Mouse (Mus musculus): ENCODE results near the gene Siglece. TPM values are rescaled to one million over a fixed set of nuclear protein-coding genes. Genes with fewer than 3 reads are reported as not detected.
"Not testable (repeated sequence)": the region's sequence is repeated elsewhere in the genome, so short reads cannot be mapped to it uniquely, and the experiment has no call there.

Siglece gene
- polyA plus RNA-seq (2015; fragmentation: Nextera tagmentation; extraction: Ambion mirVana), result 2.2 and 2.6 TPM in 2 replicates

- H3K9me3 ChIP-seq (replicated peaks; ENCODE audit: control insufficient read depth, low read length), result no peaks in the 10 kb centered on the region
- H3K36me3 ChIP-seq (ENCODE audit: control insufficient read depth, insufficient read depth, low read length), result no peaks in the 10 kb centered on the region
- H3K4me1 ChIP-seq (ENCODE audit: control insufficient read depth, insufficient read depth, low read length), result no peaks in the 10 kb centered on the region
- H3K4me3 ChIP-seq (replicated peaks; ENCODE audit: low read length), result no peak within 1 kb of the TSS
- ATAC-seq (ENCODE audit: insufficient read depth, low FRiP score), result no peak
- 71% methylated on average over 1 of the region's 1 CpGs for WGBS
- no peaks in the 10 kb centered on the region for H3K27me3 ChIP-seq (ENCODE audit: control insufficient read depth, insufficient read depth, low read length)
- H3K4me2 ChIP-seq (ENCODE audit: low read depth, low read length), result no peak within 1 kb of the TSS
- H3K9ac ChIP-seq (ENCODE audit: low read length), result no peak within 1 kb of the TSS
- no peak within 1 kb of the TSS for H3K27ac ChIP-seq (ENCODE audit: low read length)
Measured at GRCm38 (mm10) chr7:43660002-43660401, at the start of gene Siglece. Siglece (minus strand) TSS chr7:43660161.

GRCm38 (mm10) chr7:43690118-43690517 is 30.2 kb upstream of the Siglece start, which contains the start of gene Klk14:
Klk14 (plus strand) TSS chr7:43690418.
- Histone ChIP-seq H3K4me3 (replicated peaks; ENCODE audit: low read length) (no peak within 1 kb of the TSS), H3K9me3 (replicated peaks; ENCODE audit: control insufficient read depth, low read length) (no peaks in the 10 kb centered on the region), H3K4me2 (ENCODE audit: low read depth, low read length) (no peak within 1 kb of the TSS), H3K27me3 (ENCODE audit: control insufficient read depth, insufficient read depth, low read length) (no peaks in the 10 kb centered on the region), H3K36me3 (ENCODE audit: control insufficient read depth, insufficient read depth, low read length) (no peaks in the 10 kb centered on the region), H3K4me1 (ENCODE audit: control insufficient read depth, insufficient read depth, low read length) (no peaks in the 10 kb centered on the region), H3K9ac (ENCODE audit: low read length) (no peak within 1 kb of the TSS), H3K27ac (ENCODE audit: low read length) (no peak within 1 kb of the TSS)
- no peak for ATAC-seq (ENCODE audit: insufficient read depth, low FRiP score)

- Histone ChIP-seq H3K9me3 (replicated peaks; ENCODE audit: control insufficient read depth, low read length) (no peaks in the 10 kb centered on the region), H3K27me3 (ENCODE audit: control insufficient read depth, insufficient read depth, low read length) (no peaks in the 10 kb centered on the region), H3K4me3 (replicated peaks; ENCODE audit: low read length) (no peak overlapping the region), H3K36me3 (ENCODE audit: control insufficient read depth, insufficient read depth, low read length) (no peaks in the 10 kb centered on the region), H3K27ac (ENCODE audit: low read length) (no peak overlapping the region), H3K4me1 (ENCODE audit: control insufficient read depth, insufficient read depth, low read length) (no peaks in the 10 kb centered on the region), H3K9ac (ENCODE audit: low read length) (no peak overlapping the region), H3K4me2 (ENCODE audit: low read depth, low read length) (no peak overlapping the region)
- no peak; the same call in 1 of the 2 replicates for ATAC-seq (ENCODE audit: insufficient read depth, low FRiP score)
- 45% methylated on average over 7 of the region's 7 CpGs for WGBS
Measured at GRCm38 (mm10) chr7:43685088-43685487, 25.1 kb upstream of the Siglece start.

- ATAC-seq (ENCODE audit: insufficient read depth, low FRiP score); H3K27ac ChIP-seq (ENCODE audit: low read length); H3K36me3 ChIP-seq (ENCODE audit: control insufficient read depth, insufficient read depth, low read length); H3K9ac ChIP-seq (ENCODE audit: low read length); H3K4me1 ChIP-seq (ENCODE audit: control insufficient read depth, insufficient read depth, low read length); H3K27me3 ChIP-seq (ENCODE audit: control insufficient read depth, insufficient read depth, low read length); H3K4me3 ChIP-seq (replicated peaks; ENCODE audit: low read length); H3K9me3 ChIP-seq (replicated peaks; ENCODE audit: control insufficient read depth, low read length); H3K4me2 ChIP-seq (ENCODE audit: low read depth, low read length): not testable (repeated sequence)
- 28% methylated on average over 1 of the region's 1 CpGs for WGBS
Measured at GRCm38 (mm10) chr7:43682511-43682910, 22.6 kb upstream of the Siglece start.

GRCm38 (mm10) chr7:43680960-43681359 is 21.0 kb upstream of the Siglece start:
- H3K9ac ChIP-seq (ENCODE audit: low read length), result no peak overlapping the region
- H3K4me1 ChIP-seq (ENCODE audit: control insufficient read depth, insufficient read depth, low read length), result no peaks in the 10 kb centered on the region
- H3K36me3 ChIP-seq (ENCODE audit: control insufficient read depth, insufficient read depth, low read length), result peaks cover 21% of the 10 kb centered on the region
- H3K27me3 ChIP-seq (ENCODE audit: control insufficient read depth, insufficient read depth, low read length), result no peaks in the 10 kb centered on the region
- WGBS, result 19% methylated on average over 5 of the region's 5 CpGs
- ATAC-seq (ENCODE audit: insufficient read depth, low FRiP score), result no peak
- H3K4me2 ChIP-seq (ENCODE audit: low read depth, low read length), result no peak overlapping the region
- no peak overlapping the region for H3K4me3 ChIP-seq (replicated peaks; ENCODE audit: low read length)
- no peak overlapping the region for H3K27ac ChIP-seq (ENCODE audit: low read length)
- H3K9me3 ChIP-seq (replicated peaks; ENCODE audit: control insufficient read depth, low read length), result no peaks in the 10 kb centered on the region; the same call in 1 of the 2 replicates

GRCm38 (mm10) chr7:43678517-43678916 is 18.6 kb upstream of the Siglece start:
- Histone ChIP-seq H3K4me2 (ENCODE audit: low read depth, low read length) (no peak overlapping the region), H3K4me3 (replicated peaks; ENCODE audit: low read length) (no peak overlapping the region), H3K9ac (ENCODE audit: low read length) (no peak overlapping the region), H3K27me3 (ENCODE audit: control insufficient read depth, insufficient read depth, low read length) (no peaks in the 10 kb centered on the region), H3K9me3 (replicated peaks; ENCODE audit: control insufficient read depth, low read length) (peaks cover 5% of the 10 kb centered on the region), H3K4me1 (ENCODE audit: control insufficient read depth, insufficient read depth, low read length) (no peaks in the 10 kb centered on the region), H3K27ac (ENCODE audit: low read length) (no peak overlapping the region), H3K36me3 (ENCODE audit: control insufficient read depth, insufficient read depth, low read length) (peaks cover 38% of the 10 kb centered on the region)
- ATAC-seq (ENCODE audit: insufficient read depth, low FRiP score), result no peak

GRCm38 (mm10) chr7:43675091-43675490 is 15.1 kb upstream of the Siglece start:
- Histone ChIP-seq H3K27me3 (ENCODE audit: control insufficient read depth, insufficient read depth, low read length) (no peaks in the 10 kb centered on the region), H3K9me3 (replicated peaks; ENCODE audit: control insufficient read depth, low read length) (peaks cover 5% of the 10 kb centered on the region), H3K4me2 (ENCODE audit: low read depth, low read length) (no peak overlapping the region), H3K4me3 (replicated peaks; ENCODE audit: low read length) (no peak overlapping the region), H3K36me3 (ENCODE audit: control insufficient read depth, insufficient read depth, low read length) (peaks cover 38% of the 10 kb centered on the region), H3K27ac (ENCODE audit: low read length) (no peak overlapping the region), H3K4me1 (ENCODE audit: control insufficient read depth, insufficient read depth, low read length) (peaks cover 9% of the 10 kb centered on the region; the same call in 1 of the 2 replicates), H3K9ac (ENCODE audit: low read length) (no peak overlapping the region)
- WGBS, result 90% methylated on average over 32 of the region's 32 CpGs
- ATAC-seq (ENCODE audit: insufficient read depth, low FRiP score), result no peak

- peaks cover 34% of the 10 kb centered on the region for H3K36me3 ChIP-seq (ENCODE audit: control insufficient read depth, insufficient read depth, low read length)
- H3K4me1 ChIP-seq (ENCODE audit: control insufficient read depth, insufficient read depth, low read length), result peaks cover 9% of the 10 kb centered on the region; the same call in 1 of the 2 replicates
- no peaks in the 10 kb centered on the region for H3K27me3 ChIP-seq (ENCODE audit: control insufficient read depth, insufficient read depth, low read length)
- H3K9me3 ChIP-seq (replicated peaks; ENCODE audit: control insufficient read depth, low read length), result peaks cover 5% of the 10 kb centered on the region
- peak; percentile 42; the same call in 1 of the 2 replicates for ATAC-seq (ENCODE audit: insufficient read depth, low FRiP score)
- 5% methylated on average over 10 of the region's 10 CpGs for WGBS
- peak overlapping the region; percentile 82 for H3K27ac ChIP-seq (ENCODE audit: low read length)
- peak overlapping the region; percentile 82 for H3K9ac ChIP-seq (ENCODE audit: low read length)
- H3K4me2 ChIP-seq (ENCODE audit: low read depth, low read length), result peak overlapping the region; percentile 82
- peak overlapping the region; percentile 76 for H3K4me3 ChIP-seq (replicated peaks; ENCODE audit: low read length)
Measured at GRCm38 (mm10) chr7:43672581-43673260, 12.8 kb upstream of the Siglece start.

GRCm38 (mm10) chr7:43671809-43672580 is 12.0 kb upstream of the Siglece start, which contains the start of gene Ctu1:
Ctu1 (plus strand) TSS chr7:43672016.
- peak within 1 kb of the TSS; percentile 82 for H3K27ac ChIP-seq (ENCODE audit: low read length)
- peak; percentile 95 for ATAC-seq (ENCODE audit: insufficient read depth, low FRiP score)
- under 1% methylated on average over 26 of the region's 26 CpGs for WGBS
- H3K4me2 ChIP-seq (ENCODE audit: low read depth, low read length), result peak within 1 kb of the TSS; percentile 82
- H3K4me1 ChIP-seq (ENCODE audit: control insufficient read depth, insufficient read depth, low read length), result peaks cover 9% of the 10 kb centered on the region; the same call in 1 of the 2 replicates
- no peaks in the 10 kb centered on the region for H3K27me3 ChIP-seq (ENCODE audit: control insufficient read depth, insufficient read depth, low read length)
- H3K36me3 ChIP-seq (ENCODE audit: control insufficient read depth, insufficient read depth, low read length), result peaks cover 27% of the 10 kb centered on the region
- H3K9ac ChIP-seq (ENCODE audit: low read length), result peak within 1 kb of the TSS; percentile 82
- H3K4me3 ChIP-seq (replicated peaks; ENCODE audit: low read length), result peak within 1 kb of the TSS; percentile 76
- H3K9me3 ChIP-seq (replicated peaks; ENCODE audit: control insufficient read depth, low read length), result peaks cover 5% of the 10 kb centered on the region; the same call in 1 of the 2 replicates
